Mouse (Mus musculus): ENCODE data around the gene Rnf19b. TPM values are rescaled to one million over a fixed set of nuclear protein-coding genes. Genes with fewer than 3 reads are reported as not detected.

Gene Rnf19b
- polyA plus RNA-seq (2014; fragmentation: Nextera tagmentation; extraction: Ambion mirVana) = 6.7 and 7.2 TPM in 2 replicates

DNA sequence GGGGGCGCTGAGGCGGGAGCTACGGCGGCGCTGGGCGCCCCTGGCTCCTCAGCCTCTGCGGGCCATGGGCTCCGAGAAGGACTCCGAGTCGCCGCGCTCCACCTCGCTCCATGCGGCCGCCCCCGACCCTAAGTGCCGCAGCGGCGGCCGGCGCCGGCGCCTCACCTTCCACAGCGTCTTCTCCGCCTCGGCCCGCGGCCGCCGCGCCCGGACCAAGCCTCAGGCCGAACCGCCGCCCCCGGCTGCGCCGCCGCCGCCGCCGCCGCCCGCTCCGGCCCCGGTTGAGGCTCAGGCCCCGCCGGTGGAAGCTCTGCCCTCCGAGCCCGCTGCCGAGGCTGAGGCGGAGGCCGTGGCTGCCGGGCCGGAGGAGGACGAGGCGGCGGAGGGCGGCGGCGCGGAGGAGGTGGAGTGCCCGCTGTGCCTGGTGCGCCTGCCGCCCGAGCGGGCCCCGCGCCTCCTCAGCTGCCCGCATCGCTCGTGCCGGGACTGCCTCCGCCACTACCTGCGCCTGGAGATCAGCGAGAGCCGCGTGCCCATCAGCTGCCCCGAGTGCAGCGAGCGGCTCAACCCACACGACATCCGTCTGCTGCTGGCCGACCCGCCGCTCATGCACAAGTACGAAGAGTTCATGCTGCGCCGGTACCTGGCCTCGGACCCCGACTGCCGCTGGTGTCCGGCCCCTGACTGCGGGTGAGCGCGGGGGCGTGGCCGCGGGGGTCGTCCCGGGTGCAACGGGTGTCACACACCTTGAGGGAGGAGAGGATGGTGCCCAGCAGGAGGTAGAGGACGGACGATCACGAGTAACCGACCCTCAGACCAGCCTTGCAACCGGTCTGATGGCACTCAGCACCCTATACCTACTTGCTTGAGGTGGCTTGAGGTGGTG lies at the start of gene Rnf19b:
TSS of gene Rnf19b (plus strand) at position 65 of the 886 bp plus-strand sequence.
- H3K27me3 ChIP-seq (replicated peaks; ENCODE audit: control insufficient read depth, insufficient read depth, low read length) = no peaks in the 10 kb centered on the region
- peak within 1 kb of the TSS; percentile 89 for H3K27ac ChIP-seq (ENCODE audit: low read depth, low read length)
- WGBS = under 1% methylated on average over 85 of the region's 107 CpGs
- H3K36me3 ChIP-seq (ENCODE audit: control insufficient read depth, insufficient read depth, low read length) = no peaks in the 10 kb centered on the region
- H3K4me1 ChIP-seq (replicated peaks; ENCODE audit: control insufficient read depth, insufficient read depth, low read length) = peaks cover 18% of the 10 kb centered on the region
- DNase-seq (ENCODE audit: low spot score) = peak; percentile 73
- H3K9me3 ChIP-seq (ENCODE audit: control insufficient read depth, low read length) = no peaks in the 10 kb centered on the region
- peak within 1 kb of the TSS; percentile 100 for H3K4me2 ChIP-seq
- ATAC-seq (replicated peaks; ENCODE audit: low FRiP score) = peak; percentile 72
- peak within 1 kb of the TSS; percentile 90 for H3K4me3 ChIP-seq (ENCODE audit: low read depth, low read length)
- peak within 1 kb of the TSS; percentile 91 for H3K9ac ChIP-seq (ENCODE audit: low read depth, low read length)

- DNase-seq (ENCODE audit: low spot score) = no peak
- Histone ChIP-seq H3K36me3 (ENCODE audit: control insufficient read depth, insufficient read depth, low read length) (peaks cover 36% of the 10 kb centered on the region), H3K9me3 (ENCODE audit: control insufficient read depth, low read length) (no peaks in the 10 kb centered on the region), H3K4me3 (ENCODE audit: low read depth, low read length) (no peak overlapping the region), H3K4me2 (no peak overlapping the region), H3K27me3 (replicated peaks; ENCODE audit: control insufficient read depth, insufficient read depth, low read length) (no peaks in the 10 kb centered on the region), H3K27ac (ENCODE audit: low read depth, low read length) (no peak overlapping the region), H3K9ac (ENCODE audit: low read depth, low read length) (no peak overlapping the region), H3K4me1 (replicated peaks; ENCODE audit: control insufficient read depth, insufficient read depth, low read length) (0 out of 2 replicates have a peak, but pooled peaks cover 7% of the 10 kb centered on the region)
- ATAC-seq (replicated peaks; ENCODE audit: low FRiP score) = no peak
- WGBS = 61% methylated on average over 3 of the region's 3 CpGs
Measured at GRCm38 (mm10) chr4:129008672-129009071, 49.4 kb upstream of the Rnf19b start.

DNA sequence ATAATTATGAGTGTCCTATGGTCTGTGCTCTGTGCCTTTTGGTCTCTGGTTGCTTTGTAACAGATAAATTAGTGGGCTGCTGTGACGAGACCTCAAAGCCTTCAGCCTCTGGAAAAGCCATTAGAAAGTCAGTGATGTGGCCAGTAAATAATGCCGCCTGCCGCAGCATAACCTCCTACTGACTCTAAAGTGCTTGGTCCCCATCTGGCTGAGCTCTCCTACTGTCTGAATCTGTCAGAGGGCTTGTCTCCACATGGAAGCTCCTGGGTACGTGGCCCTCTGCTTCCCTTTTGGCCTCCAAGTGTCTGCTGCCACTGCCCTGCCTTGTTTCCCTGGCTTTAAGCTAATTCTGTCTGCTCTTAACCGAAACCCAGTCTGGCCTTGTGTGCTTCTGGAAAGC lies 48.5 kb upstream of the Rnf19b start:
- Histone ChIP-seq H3K27ac (ENCODE audit: low read depth, low read length) (no peak overlapping the region), H3K4me2 (no peak overlapping the region), H3K4me1 (replicated peaks; ENCODE audit: control insufficient read depth, insufficient read depth, low read length) (0 out of 2 replicates have a peak, but pooled peaks cover 7% of the 10 kb centered on the region), H3K9ac (ENCODE audit: low read depth, low read length) (no peak overlapping the region), H3K4me3 (ENCODE audit: low read depth, low read length) (no peak overlapping the region), H3K36me3 (ENCODE audit: control insufficient read depth, insufficient read depth, low read length) (peaks cover 33% of the 10 kb centered on the region), H3K27me3 (replicated peaks; ENCODE audit: control insufficient read depth, insufficient read depth, low read length) (no peaks in the 10 kb centered on the region), H3K9me3 (ENCODE audit: control insufficient read depth, low read length) (no peaks in the 10 kb centered on the region)
- no peak for DNase-seq (ENCODE audit: low spot score)
- 82% methylated on average over 5 of the region's 5 CpGs for WGBS
- ATAC-seq (replicated peaks; ENCODE audit: low FRiP score) = no peak

DNA sequence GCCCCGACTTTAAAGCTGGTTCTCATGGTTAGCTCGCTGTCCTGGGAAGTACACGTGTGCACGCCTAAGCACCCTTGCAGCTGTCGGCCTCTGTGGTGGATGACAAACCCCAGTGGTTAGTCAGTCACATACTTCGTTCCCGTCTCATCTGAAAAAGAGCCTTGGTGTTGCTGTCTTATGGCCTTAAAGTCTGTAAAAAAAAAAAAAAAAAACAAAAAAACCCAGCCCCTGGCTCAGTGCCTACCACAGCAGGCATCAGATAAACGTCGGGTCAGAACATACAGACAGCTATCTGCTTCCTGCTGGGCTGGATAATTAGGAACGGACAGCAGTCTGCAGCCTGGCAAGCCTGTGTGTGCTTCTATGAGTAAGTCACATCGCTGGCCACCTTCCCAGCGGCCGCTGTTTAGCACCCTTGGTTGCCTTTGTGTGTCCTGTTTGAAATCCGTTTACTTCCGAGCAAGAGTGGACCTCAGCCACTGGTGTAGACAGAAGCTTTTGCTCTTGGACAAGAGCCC lies 46.4 kb upstream of the Rnf19b start:
- no peaks in the 10 kb centered on the region for H3K9me3 ChIP-seq (ENCODE audit: control insufficient read depth, low read length)
- no peak overlapping the region for H3K27ac ChIP-seq (ENCODE audit: low read depth, low read length)
- H3K4me2 ChIP-seq = no peak overlapping the region
- no peak overlapping the region for H3K4me3 ChIP-seq (ENCODE audit: low read depth, low read length)
- no peak overlapping the region for H3K9ac ChIP-seq (ENCODE audit: low read depth, low read length)
- no peaks in the 10 kb centered on the region for H3K27me3 ChIP-seq (replicated peaks; ENCODE audit: control insufficient read depth, insufficient read depth, low read length)
- H3K36me3 ChIP-seq (ENCODE audit: control insufficient read depth, insufficient read depth, low read length) = peaks cover 23% of the 10 kb centered on the region
- no peak for DNase-seq (ENCODE audit: low spot score)
- WGBS = 59% methylated on average over 15 of the region's 15 CpGs
- peaks cover 7% of the 10 kb centered on the region; the same call in 1 of the 2 replicates for H3K4me1 ChIP-seq (replicated peaks; ENCODE audit: control insufficient read depth, insufficient read depth, low read length)
- no peak for ATAC-seq (replicated peaks; ENCODE audit: low FRiP score)

GRCm38 (mm10) chr4:129013151-129013864 lies 44.8 kb upstream of the Rnf19b start:
- Histone ChIP-seq H3K4me3 (ENCODE audit: low read depth, low read length) (no peak overlapping the region), H3K27ac (ENCODE audit: low read depth, low read length) (no peak overlapping the region)

GRCm38 (mm10) chr4:129016329-129016728 lies 41.7 kb upstream of the Rnf19b start:
- ATAC-seq (replicated peaks; ENCODE audit: low FRiP score) (no peak), DNase-seq (ENCODE audit: low spot score) (no peak)
- Histone ChIP-seq H3K36me3 (ENCODE audit: control insufficient read depth, insufficient read depth, low read length) (no peaks in the 10 kb centered on the region), H3K9me3 (ENCODE audit: control insufficient read depth, low read length) (no peaks in the 10 kb centered on the region), H3K27ac (ENCODE audit: low read depth, low read length) (no peak overlapping the region), H3K9ac (ENCODE audit: low read depth, low read length) (no peak overlapping the region), H3K4me2 (no peak overlapping the region), H3K27me3 (replicated peaks; ENCODE audit: control insufficient read depth, insufficient read depth, low read length) (peaks cover 3% of the 10 kb centered on the region; the same call in 1 of the 2 replicates), H3K4me3 (ENCODE audit: low read depth, low read length) (no peak overlapping the region), H3K4me1 (replicated peaks; ENCODE audit: control insufficient read depth, insufficient read depth, low read length) (peaks cover 5% of the 10 kb centered on the region; the same call in 1 of the 2 replicates)
- WGBS = 31% methylated on average over 4 of the region's 4 CpGs

More at GRCm38 (mm10) chr4:129013151-129013864, 44.8 kb upstream of the Rnf19b start:
- H3K9ac ChIP-seq (ENCODE audit: low read depth, low read length) = no peak overlapping the region
- no peak overlapping the region for H3K4me2 ChIP-seq
- peaks cover 11% of the 10 kb centered on the region for H3K36me3 ChIP-seq (ENCODE audit: control insufficient read depth, insufficient read depth, low read length)
- DNase-seq (ENCODE audit: low spot score) (no peak), ATAC-seq (replicated peaks; ENCODE audit: low FRiP score) (no peak)
- peaks cover 5% of the 10 kb centered on the region; the same call in 1 of the 2 replicates for H3K4me1 ChIP-seq (replicated peaks; ENCODE audit: control insufficient read depth, insufficient read depth, low read length)
- no peaks in the 10 kb centered on the region for H3K9me3 ChIP-seq (ENCODE audit: control insufficient read depth, low read length)
- H3K27me3 ChIP-seq (replicated peaks; ENCODE audit: control insufficient read depth, insufficient read depth, low read length) = peaks cover 3% of the 10 kb centered on the region; the same call in 1 of the 2 replicates
- 48% methylated on average over 10 of the region's 10 CpGs for WGBS

DNA sequence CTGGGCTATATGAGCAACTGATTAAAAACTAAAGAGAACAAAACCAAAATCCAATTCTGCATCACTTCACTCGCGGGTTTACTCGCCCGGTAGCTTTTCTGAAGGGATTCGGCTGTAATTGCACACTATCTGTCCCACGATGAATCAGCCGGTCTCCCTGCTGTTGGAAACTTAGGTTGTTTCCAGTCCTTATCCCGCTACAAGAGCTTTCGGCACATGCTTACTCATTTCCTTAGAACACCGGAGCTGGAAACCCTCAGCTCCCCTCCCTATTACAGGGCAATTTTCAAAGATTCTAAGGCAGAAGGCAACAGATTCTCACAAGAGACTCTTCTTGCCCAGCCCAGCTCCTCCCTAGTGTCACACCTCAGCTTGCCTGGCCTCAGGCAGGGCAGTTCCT lies 40.9 kb upstream of the Rnf19b start:
- Histone ChIP-seq H3K9me3 (ENCODE audit: control insufficient read depth, low read length) (no peaks in the 10 kb centered on the region), H3K36me3 (ENCODE audit: control insufficient read depth, insufficient read depth, low read length) (no peaks in the 10 kb centered on the region), H3K27ac (ENCODE audit: low read depth, low read length) (no peak overlapping the region), H3K4me1 (replicated peaks; ENCODE audit: control insufficient read depth, insufficient read depth, low read length) (peaks cover 3% of the 10 kb centered on the region; the same call in 1 of the 2 replicates), H3K27me3 (replicated peaks; ENCODE audit: control insufficient read depth, insufficient read depth, low read length) (peaks cover 3% of the 10 kb centered on the region; the same call in 1 of the 2 replicates), H3K4me3 (ENCODE audit: low read depth, low read length) (no peak overlapping the region), H3K4me2 (no peak overlapping the region), H3K9ac (ENCODE audit: low read depth, low read length) (no peak overlapping the region)
- 69% methylated on average over 10 of the region's 10 CpGs for WGBS
- DNase-seq (ENCODE audit: low spot score) (no peak), ATAC-seq (replicated peaks; ENCODE audit: low FRiP score) (no peak)

DNA sequence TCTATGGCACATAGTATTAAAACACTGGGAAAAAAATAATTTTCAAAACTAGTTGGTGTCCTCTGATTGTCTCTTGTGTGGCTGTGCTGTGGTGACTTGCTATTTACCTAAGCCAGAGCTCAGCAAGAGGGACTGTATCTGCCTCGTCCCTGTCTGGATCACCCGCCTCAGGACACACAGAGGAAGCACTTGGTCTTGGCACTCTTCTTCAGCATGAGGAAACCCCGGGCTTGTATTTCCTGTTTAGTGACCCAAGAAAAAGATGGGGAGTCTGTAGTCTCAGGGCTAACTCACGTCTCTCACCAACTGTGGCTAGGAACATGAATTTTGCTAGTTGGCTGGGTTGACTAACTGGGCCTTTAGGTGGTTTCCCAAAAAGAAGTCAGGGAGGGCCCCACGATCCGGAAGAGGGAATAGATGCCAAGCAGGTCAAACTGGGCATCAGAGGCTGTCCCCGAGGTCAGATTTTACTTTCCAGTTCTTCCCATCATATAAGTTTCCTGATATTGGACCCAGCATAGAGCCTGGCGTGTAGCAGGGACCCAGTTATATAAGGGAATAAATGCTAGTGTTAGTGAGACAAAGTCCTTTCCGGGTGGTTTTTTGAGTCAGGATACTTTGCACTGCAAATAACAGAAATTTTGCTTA lies 39.2 kb upstream of the Rnf19b start:
- no peaks in the 10 kb centered on the region for H3K36me3 ChIP-seq (ENCODE audit: control insufficient read depth, insufficient read depth, low read length)
- DNase-seq (ENCODE audit: low spot score) = no peak
- no peak overlapping the region for H3K27ac ChIP-seq (ENCODE audit: low read depth, low read length)
- 70% methylated on average over 9 of the region's 9 CpGs for WGBS
- no peak overlapping the region for H3K4me2 ChIP-seq
- H3K4me1 ChIP-seq (replicated peaks; ENCODE audit: control insufficient read depth, insufficient read depth, low read length) = no peaks in the 10 kb centered on the region; the same call in 1 of the 2 replicates
- peaks cover 3% of the 10 kb centered on the region; the same call in 1 of the 2 replicates for H3K27me3 ChIP-seq (replicated peaks; ENCODE audit: control insufficient read depth, insufficient read depth, low read length)
- H3K4me3 ChIP-seq (ENCODE audit: low read depth, low read length) = no peak overlapping the region
- no peak overlapping the region for H3K9ac ChIP-seq (ENCODE audit: low read depth, low read length)
- no peaks in the 10 kb centered on the region for H3K9me3 ChIP-seq (ENCODE audit: control insufficient read depth, low read length)
- no peak for ATAC-seq (replicated peaks; ENCODE audit: low FRiP score)
